Mouse (Mus musculus): ENCODE measurements around the gene Rpgrip1l.

Gene Rpgrip1l

GRCm38 (mm10) chr8:91312835-91313832 lies at the start of gene Rpgrip1l, which contains the start of gene Fto:
Rpgrip1l (minus strand) TSS chr8:91313262.
Fto (plus strand) TSS chr8:91313525.
- DNase-seq (ENCODE audit: low read depth, low spot score): peak; percentile 99

GRCm38 (mm10) chr8:91360644-91361357 lies 47.7 kb upstream of the Rpgrip1l start:
- DNase-seq (ENCODE audit: low read depth, low spot score): no peak

GRCm38 (mm10) chr8:91359511-91359910 lies 46.4 kb upstream of the Rpgrip1l start:
- DNase-seq (ENCODE audit: low read depth, low spot score): no peak

GRCm38 (mm10) chr8:91358016-91358415 lies 45.0 kb upstream of the Rpgrip1l start:
- no peak for DNase-seq (ENCODE audit: low read depth, low spot score)

GRCm38 (mm10) chr8:91357493-91358014 lies 44.5 kb upstream of the Rpgrip1l start:
- no peak for DNase-seq (ENCODE audit: low read depth, low spot score)

- no peak for DNase-seq (ENCODE audit: low read depth, low spot score)
These were observed 43.1 kb upstream of the Rpgrip1l start for GRCm38 (mm10) chr8:91355956-91356699.

- no peak for DNase-seq (ENCODE audit: low read depth, low spot score)
These were observed 42.3 kb upstream of the Rpgrip1l start for GRCm38 (mm10) chr8:91355301-91355905.

- DNase-seq (ENCODE audit: low read depth, low spot score): no peak
These were observed 40.8 kb upstream of the Rpgrip1l start for GRCm38 (mm10) chr8:91353907-91354306.

GRCm38 (mm10) chr8:91353062-91353461 lies 40.0 kb upstream of the Rpgrip1l start:
- DNase-seq (ENCODE audit: low read depth, low spot score): peak; percentile 29

- DNase-seq (ENCODE audit: low read depth, low spot score): no peak
These were observed 39.5 kb upstream of the Rpgrip1l start for GRCm38 (mm10) chr8:91352598-91352997.

GRCm38 (mm10) chr8:91350628-91351027 lies 37.6 kb upstream of the Rpgrip1l start:
- no peak for DNase-seq (ENCODE audit: low read depth, low spot score)

- no peak for DNase-seq (ENCODE audit: low read depth, low spot score)
These were observed 36.8 kb upstream of the Rpgrip1l start for GRCm38 (mm10) chr8:91349816-91350215.

GRCm38 (mm10) chr8:91347595-91347994 lies 34.5 kb upstream of the Rpgrip1l start:
- no peak for DNase-seq (ENCODE audit: low read depth, low spot score)

- DNase-seq (ENCODE audit: low read depth, low spot score): peak; percentile 40
These were observed 34.1 kb upstream of the Rpgrip1l start for GRCm38 (mm10) chr8:91347146-91347545.

- no peak for DNase-seq (ENCODE audit: low read depth, low spot score)
These were observed 31.6 kb upstream of the Rpgrip1l start for GRCm38 (mm10) chr8:91344659-91345058.

- DNase-seq (ENCODE audit: low read depth, low spot score): no peak
These were observed 29.7 kb upstream of the Rpgrip1l start for GRCm38 (mm10) chr8:91342798-91343197.

- DNase-seq (ENCODE audit: low read depth, low spot score): no peak
These were observed 29.1 kb upstream of the Rpgrip1l start for GRCm38 (mm10) chr8:91342196-91342595.

GRCm38 (mm10) chr8:91340746-91341145 lies 27.7 kb upstream of the Rpgrip1l start:
- DNase-seq (ENCODE audit: low read depth, low spot score): no peak

- no peak for DNase-seq (ENCODE audit: low read depth, low spot score)
These were observed 26.6 kb upstream of the Rpgrip1l start for GRCm38 (mm10) chr8:91339651-91340050.

- no peak for DNase-seq (ENCODE audit: low read depth, low spot score)
These were observed 25.5 kb upstream of the Rpgrip1l start for GRCm38 (mm10) chr8:91338389-91339154.

Data from ZHBTc4 (cell line).